Mouse (Mus musculus): ENCODE measurements around the gene Zim1. TPM values are rescaled to one million over a fixed set of nuclear protein-coding genes. Genes with fewer than 3 reads are reported as not detected.

Zim1 gene
- not detected in 2 replicates for total RNA-seq (2014; fragmentation: Nextera tagmentation)
- total RNA-seq (2017) = not detected in 2 replicates

DNA sequence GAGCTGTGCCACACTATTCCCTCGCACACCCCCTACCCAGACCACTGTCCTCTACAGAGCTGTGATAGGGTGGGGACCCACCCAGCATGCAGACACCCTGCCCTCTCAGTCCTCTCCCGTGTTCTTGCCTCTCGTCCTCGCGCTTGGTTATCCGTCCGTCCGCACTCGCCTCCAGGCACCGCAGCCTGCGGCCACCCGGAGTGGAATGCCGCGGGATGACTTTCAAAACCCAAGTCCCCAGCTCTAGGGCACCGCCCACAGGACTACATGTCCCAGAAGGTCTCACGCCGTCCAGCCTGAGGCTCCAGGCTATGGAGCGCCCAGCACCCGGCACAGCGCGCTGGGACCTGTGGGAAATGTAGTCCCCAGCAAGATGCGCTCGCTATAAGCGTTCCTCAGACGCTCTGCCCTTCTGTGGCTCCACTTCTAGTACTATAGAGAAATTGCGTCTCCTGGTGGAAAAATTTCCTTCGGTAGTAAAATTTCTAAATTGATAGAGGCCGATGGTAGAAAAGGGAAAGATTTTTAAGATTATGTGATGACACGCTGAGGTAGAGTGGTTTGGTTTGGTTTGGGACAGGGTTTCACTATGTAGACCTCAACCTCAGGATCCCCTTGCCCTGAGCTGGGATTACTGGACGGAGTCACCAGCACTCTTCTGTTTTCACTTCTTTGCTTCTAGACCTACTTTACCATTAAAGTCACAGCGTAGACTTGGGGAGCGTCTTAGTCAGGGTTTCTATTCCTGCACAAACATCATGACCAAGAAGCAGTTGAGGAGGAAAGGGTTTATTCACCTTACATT lies at the start of gene Zim1:
Zim1 (minus strand) TSS at position 210 of the 805 bp plus-strand sequence.
- no peak for ATAC-seq (replicated peaks; ENCODE audit: poor library complexity, severe bottlenecking)

DNA sequence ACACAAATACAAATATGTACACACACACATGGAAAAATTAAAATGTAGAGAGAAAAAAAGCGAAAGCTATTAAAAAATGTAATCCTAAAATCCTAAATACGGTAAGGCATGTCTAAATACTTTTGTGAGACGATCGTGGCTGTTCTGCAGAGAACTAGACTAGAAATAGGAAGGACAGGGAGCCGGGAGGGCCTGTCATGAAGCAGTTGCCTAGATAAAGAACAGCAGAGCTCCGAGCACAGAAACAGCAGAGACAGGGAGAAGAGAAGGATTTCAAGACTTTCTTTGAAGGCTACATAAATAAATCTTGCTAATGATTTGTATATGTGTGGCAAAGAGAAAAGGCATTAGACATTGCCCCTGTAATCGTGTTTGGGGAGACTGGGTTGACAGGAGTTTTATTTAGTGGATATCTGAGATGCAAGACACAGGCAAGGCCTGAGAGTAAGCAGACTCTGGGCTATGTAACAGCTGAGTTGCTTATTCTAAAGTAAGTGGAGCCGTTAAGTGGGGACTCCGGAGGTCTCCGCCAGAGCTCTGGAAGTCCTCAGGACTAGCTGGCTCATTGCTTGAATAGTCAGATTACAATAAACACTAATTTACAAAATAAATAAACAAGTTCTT lies 48.1 kb upstream of the Zim1 start:
- no peak for ATAC-seq (replicated peaks; ENCODE audit: poor library complexity, severe bottlenecking)

DNA sequence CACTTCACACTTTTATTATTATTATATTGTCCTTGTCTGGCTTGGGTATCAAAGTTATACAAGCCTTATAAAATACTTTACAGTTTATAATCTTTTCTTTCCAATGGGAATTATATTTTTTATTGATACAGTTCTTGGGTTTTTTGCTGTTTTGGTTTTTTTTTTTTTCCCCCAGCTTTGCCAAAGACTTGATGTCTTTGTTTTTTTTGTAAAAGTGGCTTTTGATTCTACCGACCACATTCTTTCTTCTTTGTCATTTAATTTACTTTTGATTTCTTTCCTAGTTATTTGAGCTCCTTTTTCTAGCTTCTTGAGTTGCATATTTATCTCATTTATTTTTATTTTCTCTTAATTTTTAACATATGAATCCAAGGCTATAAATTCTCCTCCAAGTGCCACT lies 39.8 kb upstream of the Zim1 start:
- no peak for ATAC-seq (replicated peaks; ENCODE audit: poor library complexity, severe bottlenecking)

DNA sequence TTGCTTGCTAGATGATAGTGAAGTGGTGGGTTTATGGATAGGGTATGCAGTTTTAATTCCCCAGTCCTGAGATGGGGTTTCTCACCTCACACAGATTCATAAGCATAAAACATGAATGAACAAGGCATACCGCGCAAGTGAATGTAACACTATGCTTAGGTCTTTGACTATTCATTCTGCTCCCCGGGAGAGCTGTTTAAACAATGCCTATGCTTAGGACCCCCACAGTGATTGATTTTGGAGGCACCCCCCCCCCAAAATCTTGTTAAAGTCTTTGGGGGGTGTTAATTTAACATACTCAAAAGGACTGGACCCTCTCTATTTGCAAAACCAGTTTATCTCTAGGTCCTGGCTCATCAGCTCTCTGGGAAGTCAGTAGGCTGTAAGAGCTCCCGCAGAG lies 35.7 kb upstream of the Zim1 start:
- no peak for ATAC-seq (replicated peaks; ENCODE audit: poor library complexity, severe bottlenecking)

DNA sequence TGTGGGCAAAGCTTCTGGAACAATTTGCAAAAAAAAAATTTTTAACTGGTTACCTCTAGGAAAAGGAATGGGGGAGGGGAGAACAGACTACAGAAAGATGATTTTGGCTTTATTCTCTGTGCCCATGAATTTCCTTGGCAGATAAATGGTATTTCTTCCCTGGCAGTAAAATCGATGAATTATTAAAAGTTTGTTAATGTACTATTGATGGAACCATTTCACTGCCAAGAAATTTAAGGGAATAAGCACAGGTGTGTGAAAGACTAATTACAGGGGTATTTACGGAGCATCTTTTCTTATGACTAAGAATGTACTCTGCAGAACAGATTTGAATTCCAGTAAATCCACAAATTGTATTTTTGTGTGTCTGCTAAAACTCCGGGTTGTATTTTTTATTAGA lies 35.1 kb upstream of the Zim1 start:
- ATAC-seq (replicated peaks; ENCODE audit: poor library complexity, severe bottlenecking) = no peak

DNA sequence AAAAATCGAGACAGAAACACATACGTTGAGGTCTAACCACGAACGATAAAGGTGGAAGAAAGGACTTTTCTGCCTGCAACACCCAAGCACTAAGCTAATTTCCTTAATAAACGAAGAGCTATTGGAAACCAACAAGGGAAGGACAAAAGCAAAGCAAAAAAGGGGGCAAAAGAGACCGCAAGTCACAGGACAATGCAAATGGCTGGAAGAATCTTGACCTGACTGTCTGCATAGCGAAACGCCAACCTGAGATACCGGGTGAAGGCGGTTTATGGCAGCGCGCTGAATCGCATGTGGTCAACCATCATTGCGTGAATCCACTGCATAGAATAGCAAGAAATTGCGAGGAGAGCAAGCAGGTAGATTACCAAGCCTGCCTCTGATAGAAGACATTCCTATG lies 34.6 kb upstream of the Zim1 start:
- ATAC-seq (replicated peaks; ENCODE audit: poor library complexity, severe bottlenecking) = no peak

DNA sequence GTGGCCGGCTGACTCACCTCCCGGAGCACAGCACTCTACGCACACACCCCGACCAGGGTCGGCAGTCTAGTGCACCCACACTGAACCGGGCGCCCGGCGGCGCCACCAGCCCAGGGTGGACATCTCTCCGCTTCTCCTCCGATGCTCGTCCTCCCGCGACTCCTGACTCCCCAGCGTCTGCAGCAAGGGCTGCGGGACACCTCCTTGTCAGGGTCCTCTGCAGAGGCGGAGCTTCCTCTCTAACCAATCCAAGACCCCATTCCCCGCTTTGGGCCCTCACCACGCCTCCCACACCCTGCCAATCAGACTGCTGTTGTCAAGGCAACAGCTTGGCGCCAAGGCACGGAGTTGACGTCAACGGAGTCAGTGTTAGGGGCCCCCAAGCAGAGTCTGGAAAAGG lies 34.0 kb upstream of the Zim1 start, which contains the start of the genes Peg3 and Usp29:
Peg3 (minus strand) TSS at position 191 of the 400 bp plus-strand sequence.
Usp29 (plus strand) TSS at position 338 of the 400 bp plus-strand sequence.
- ATAC-seq (replicated peaks; ENCODE audit: poor library complexity, severe bottlenecking) = 0 out of 2 replicates have a peak, but pooled peaks have one; percentile 15

DNA sequence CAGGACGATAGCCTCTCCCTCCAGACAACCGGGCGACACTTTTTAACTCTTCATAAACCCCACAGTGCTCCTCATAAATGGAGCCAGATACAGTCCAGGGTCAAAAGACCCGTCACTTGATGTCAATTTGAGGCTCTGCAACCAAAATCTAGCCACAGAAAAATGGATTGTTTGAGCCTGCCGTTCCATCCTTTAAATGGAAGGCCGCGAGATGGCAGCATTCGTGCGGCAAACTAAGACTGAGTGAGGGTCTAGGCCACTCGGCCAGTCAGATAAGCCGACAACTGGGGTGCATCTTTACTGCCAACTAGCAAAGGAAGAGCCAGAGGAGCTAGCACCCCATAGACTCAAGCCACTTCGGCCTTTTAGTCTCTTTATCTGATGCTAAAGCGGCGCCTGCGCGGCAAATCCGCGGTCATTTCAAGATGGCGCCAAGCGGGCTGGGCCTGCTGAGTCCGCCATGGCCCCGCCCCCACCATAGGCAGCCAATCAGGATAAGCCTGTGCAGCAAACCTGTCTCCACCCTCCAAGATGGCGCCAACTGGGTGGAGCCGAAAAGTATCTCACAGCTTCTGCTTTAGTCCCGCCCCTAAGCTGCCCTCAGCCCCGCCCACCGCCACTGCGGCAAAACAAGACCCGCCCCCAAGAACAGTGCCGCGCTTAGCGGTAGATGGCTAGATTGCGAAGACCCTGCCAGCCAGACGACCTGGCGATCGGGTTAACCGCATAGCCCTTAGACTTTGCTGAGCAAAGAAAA lies 33.0 kb upstream of the Zim1 start:
- ATAC-seq (replicated peaks; ENCODE audit: poor library complexity, severe bottlenecking) = peak; percentile 83

DNA sequence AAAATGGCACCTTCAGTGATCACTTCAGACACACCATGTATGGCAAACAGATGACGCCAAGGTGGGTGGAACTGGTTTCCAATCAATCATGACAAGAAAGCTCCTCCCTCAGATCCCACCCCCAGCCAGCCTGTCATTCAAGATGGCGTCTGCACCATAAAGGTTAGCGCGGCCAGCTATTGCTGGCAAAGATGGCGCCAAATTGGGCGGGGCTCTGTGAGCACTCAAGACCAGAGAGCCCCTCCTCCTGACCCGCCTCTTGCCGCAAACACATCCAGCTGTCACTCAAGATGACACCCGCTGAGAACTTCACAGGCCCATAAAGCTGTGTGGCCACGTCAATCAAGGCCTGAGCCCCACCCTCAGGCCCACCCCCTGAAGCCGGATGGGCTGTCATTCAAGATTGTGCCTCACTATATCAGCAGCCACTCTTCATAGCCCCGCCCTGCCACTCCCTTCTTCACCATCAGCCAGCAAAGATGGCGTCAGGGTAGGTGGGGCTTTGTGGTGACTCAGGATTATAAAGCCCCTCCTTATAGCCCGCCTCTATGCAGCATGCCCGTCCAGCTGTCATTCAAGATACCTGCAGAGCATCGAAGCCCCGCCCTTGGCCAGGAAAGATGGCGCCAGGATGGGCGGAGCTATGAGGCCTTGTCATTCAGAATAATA lies 32.1 kb upstream of the Zim1 start:
- no peak for ATAC-seq (replicated peaks; ENCODE audit: poor library complexity, severe bottlenecking)

DNA sequence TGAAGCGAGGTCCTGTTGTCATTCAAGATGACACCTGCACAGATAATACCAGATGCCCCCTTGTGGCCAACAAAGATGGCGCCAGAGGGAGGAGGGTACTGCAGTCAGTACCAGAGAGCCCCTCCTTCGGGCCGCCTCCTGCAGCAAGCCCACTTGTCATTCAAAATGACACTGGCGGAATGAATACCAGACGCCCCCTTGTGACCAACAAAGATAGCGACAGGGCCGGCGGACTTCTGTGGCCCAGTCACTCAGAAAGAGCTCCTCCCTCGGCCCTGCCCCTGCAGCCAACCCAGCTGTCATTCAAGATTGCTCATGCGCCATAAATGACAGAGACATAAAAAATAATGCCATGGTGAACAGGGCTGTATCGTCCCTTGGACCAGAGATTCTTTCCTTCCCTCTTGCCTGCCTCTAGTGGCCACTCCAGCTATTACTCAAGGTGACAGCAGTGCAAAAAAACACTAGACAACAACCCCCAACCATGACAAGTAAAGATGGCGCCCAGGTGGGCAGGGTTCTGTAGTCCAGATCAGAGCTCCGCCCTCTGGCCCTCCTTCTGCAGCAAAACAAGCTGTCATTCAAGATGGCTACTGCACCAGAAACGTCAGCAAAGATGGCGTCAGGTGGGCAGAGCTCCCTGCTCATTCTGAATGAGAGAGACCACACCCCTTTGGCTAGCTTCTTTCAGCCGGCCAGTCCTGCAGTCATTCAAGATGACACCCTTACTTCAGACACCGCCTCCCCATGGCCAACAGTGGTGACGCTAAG lies 31.3 kb upstream of the Zim1 start:
- peak; percentile 12; the same call in 1 of the 2 replicates for ATAC-seq (replicated peaks; ENCODE audit: poor library complexity, severe bottlenecking)

DNA sequence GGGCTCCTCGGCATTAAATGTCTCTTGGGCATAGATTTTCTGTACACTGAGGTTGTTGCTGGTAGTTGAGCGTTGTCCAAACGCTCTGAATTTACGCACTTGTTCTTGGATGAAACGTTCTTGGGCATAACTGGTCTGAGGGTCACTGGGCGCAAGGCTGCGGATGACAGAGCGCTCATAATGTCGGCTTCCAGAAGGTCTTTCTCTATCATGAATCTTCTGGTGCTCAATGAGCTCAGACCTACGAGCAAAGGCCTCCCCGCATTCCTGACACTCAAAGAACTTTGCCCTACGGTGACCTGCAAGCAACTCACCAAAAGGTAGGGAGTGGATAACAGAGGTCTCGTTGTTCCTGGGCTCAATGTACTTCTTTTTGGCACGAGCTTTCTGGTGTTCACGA lies 13.1 kb upstream of the Zim1 start:
- no peak for ATAC-seq (replicated peaks; ENCODE audit: poor library complexity, severe bottlenecking)

DNA sequence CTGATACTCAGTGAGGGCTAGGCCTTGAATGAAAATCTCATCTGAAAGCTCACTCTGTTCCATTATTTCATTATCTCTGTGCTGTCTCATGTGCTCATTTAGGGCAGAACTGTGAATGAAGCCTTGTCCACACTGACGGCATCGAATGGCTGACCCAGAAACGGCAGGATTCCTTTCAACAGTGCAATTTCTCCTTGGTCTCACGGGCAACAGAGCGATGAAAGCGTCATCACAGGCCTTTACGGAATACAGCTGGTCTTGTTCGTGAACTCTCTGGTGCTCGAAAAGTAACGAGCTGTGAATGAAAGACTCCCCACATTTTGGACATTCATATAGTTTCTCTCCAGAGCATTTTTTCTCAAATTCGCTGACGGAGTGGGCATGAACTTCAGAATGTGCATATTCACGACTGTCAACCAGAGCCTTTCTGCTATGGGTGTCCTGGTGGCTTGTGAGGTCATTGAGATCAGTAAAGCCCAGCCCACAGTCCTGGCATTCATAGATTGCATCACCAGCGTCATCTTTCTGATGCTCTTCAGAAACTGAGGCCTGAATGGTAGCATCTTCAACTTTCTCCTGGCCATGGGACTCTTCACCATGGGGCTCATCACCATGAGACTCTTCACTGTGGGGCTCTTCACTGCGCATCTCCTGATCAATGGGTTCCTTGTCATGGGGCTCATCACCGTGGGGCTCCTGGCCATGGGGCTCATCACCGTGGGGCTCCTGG lies 12.4 kb upstream of the Zim1 start:
- no peak for ATAC-seq (replicated peaks; ENCODE audit: poor library complexity, severe bottlenecking)

DNA sequence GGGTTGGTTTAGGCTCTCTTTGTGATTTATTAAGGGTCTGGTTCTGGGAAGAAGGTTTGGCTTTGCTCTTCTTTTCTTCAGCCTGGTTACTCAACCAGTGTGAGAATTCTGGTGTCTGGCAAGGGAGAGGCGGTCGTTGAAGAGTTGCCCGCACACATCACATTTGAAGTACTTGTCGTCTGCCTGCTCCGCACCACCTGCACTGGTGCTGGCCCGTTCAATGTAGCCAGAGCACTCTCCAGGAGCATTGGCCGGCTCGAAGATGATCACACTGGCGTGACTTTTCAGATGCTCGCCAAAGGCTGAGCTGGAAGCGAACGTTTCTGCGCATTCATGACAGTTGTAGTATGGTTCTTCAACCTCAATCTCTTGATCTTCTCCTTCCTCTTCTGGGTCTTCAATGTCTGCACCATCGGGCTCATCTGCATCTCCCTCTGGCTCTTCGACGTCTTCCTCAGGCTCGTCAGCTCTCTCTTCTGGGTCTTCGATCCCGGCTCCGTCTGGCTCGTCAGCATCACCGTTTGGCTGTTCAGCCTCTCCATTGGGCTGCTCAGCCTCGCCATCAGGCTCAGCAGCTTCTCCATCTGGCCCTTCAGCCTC lies 11.3 kb upstream of the Zim1 start:
- no peak for ATAC-seq (replicated peaks; ENCODE audit: poor library complexity, severe bottlenecking)

DNA sequence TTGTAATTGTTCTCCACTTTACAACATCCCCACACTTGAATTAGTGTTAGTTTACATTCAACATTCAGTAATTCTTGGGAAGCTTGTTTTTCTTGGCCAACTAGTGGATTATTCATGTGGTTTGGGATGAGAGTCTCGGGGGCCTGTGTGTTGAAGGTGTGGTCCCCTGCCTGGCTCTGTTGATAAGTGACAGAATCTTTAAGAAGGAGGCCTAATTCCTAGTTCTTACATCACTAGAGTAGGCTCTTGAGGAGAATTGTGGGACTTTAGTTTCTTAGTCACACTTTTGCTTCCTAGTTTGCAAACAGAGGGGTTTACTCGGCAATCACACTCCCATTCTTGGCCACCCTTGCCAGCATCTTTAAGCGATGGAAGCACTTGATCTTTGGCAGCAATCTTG lies 3.0 kb upstream of the Zim1 start:
- ATAC-seq (replicated peaks; ENCODE audit: poor library complexity, severe bottlenecking) = no peak

DNA sequence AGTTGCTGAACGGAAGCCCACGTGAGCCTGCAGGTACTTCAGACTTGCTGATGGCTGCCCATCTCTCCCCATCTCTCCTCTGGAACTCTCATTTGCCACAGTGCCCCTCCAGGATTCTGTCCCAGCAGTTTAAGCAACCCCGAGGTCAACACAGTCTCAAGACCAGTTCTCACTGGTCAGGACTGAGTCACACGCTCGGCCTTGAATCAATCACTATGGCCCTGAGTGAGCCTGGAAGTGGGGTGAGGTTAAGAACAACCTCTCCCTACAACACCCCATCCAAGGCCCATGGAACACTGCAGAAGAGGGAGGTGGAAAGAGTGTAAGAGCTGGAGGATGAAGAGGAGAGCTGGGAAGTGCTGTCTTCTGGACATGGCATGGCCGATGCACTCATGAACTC lies 10.7 kb downstream of the Zim1 start:
- no peak for ATAC-seq (replicated peaks; ENCODE audit: poor library complexity, severe bottlenecking)

DNA sequence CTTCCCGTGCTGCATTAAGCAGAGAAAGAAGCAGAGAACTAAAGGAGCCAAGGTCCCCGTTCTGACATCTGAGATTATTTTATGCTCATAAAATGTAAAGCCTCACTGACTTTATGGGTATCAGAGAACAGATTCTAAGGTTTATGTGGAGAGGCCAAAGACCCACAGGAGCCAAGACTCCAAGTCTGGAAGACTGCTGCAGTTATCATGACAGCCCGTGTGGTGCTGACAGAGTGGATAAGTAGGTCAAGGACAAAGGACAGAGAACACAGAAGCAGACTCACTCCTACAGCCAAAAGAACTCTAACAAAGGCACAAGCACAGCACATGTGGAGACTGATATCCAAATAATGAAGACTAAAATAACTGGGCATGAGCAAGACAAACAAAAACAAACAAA lies 29.5 kb downstream of the Zim1 start:
- ATAC-seq (replicated peaks; ENCODE audit: poor library complexity, severe bottlenecking) = no peak

DNA sequence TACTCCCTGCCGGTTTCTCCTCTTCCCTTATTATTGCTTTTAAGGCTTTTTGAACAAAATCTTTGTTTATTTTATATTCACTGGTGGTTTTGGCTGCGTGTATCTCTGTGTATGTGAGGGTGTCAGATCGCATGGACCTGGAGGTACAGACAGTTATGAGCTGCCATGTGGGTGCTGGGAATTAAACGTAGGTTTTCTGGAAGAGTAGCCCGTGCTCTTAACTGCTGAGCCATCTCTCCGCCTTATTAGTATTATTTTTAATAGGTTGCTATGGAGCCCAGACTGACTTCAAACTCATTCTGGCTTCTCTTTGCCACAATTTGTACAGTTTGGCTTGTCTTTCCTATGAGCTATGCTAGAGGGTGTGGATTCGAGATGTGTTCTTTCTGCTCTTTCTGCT lies 32.8 kb downstream of the Zim1 start:
- no peak for ATAC-seq (replicated peaks; ENCODE audit: poor library complexity, severe bottlenecking)

DNA sequence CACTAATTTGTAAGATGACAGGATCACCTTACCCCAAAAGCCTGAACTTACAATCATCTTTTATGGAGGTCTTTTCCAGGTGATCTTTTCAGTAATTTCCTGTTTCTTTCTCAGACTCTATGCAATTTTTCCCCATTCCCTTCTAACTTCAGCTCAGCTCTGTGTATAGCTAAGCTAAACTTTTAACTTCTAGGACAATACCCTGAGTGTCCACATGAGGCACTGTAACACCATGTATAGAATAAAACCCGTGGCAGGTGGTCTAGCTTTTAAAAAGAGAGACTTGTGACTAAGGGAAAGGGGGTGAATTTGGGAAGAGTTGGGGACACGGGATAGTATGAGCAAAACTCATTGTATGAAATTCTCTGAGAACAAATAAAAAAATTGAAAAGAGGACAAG lies 36.6 kb downstream of the Zim1 start:
- ATAC-seq (replicated peaks; ENCODE audit: poor library complexity, severe bottlenecking) = no peak

DNA sequence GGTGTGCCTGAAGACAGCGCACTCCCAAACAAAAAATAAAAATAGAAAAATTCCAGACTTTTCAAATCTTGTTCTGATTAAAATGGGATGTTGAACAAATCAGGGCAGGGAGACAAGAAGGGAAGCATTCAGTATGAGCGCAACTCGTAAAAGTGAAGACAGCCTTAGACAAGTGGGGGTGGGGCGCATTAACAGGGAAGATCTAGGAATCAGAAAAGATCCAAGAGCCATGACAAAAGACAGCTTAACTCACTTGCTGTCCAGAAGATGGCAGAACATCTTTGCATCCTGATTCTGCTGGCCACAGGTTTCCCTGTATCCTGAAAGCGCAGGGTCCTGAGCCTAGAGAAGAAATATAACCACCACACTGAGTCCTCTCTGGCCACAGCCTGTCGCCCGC lies 37.6 kb downstream of the Zim1 start:
- ATAC-seq (replicated peaks; ENCODE audit: poor library complexity, severe bottlenecking) = no peak
